Mouse (Mus musculus): ENCODE results near the gene Akr1b10.

Gene Akr1b10

GRCm38 (mm10) chr6:34443791-34444190 is 59.8 kb downstream of the Akr1b10 start:
- ATAC-seq (ENCODE audit: insufficient number of reproducible peaks, low FRiP score, low TSS enrichment): no peak

Data from cerebellum, adult (tissue).